Mouse (Mus musculus) embryonic fibroblast, embryonic 13.5 days (primary cell): ENCODE measurements around the gene Hsd17b3. TPM values are rescaled to one million over a fixed set of nuclear protein-coding genes. Genes with fewer than 3 reads are reported as not detected.

Source experiments
- H3K27ac ChIP-seq: 2 replicates; pipeline ENCODE4 v1.5.1; 2012; ENCODE audit warnings: low read length, control low read depth, inconsistent platforms; ENCODE audit not compliant: insufficient read depth
- H3K4me1 ChIP-seq: 2 replicates; pipeline ENCODE4 v1.6.1; 2011; ENCODE audit warnings: low read length; ENCODE audit not compliant: control insufficient read depth, insufficient read depth
- H3K4me3 ChIP-seq: 2 replicates; pipeline ENCODE4 v1.5.1; 2011; ENCODE audit warnings: mild to moderate bottlenecking, control low read depth, low read length; ENCODE audit not compliant: insufficient read depth
- CTCF ChIP-seq: IDR thresholded peaks from 2 replicates; pipeline ENCODE4 v1.5.1; 2011; ENCODE audit warnings: mild to moderate bottlenecking, control low read depth, low read length, moderate library complexity, borderline replicate concordance; ENCODE audit not compliant: insufficient read depth
- POLR2A ChIP-seq: IDR thresholded peaks from 2 replicates; pipeline ENCODE4 v1.6.1; 2011; ENCODE audit warnings: low read depth, mild to moderate bottlenecking, control low read depth, low read length, moderate library complexity
- polyA plus RNA-seq: library from polyadenylated mRNA; stranded (reverse); fragments of >200 nt; gene quantifications from 2 replicates; pipeline ENCODE4 v1.2.4, GENCODE M21; 2011; ENCODE audit warnings: low read depth; ENCODE audit not compliant: missing spikeins, insufficient read length

Hsd17b3 gene
- polyA plus RNA-seq, 1 experiment = not detected

DNA sequence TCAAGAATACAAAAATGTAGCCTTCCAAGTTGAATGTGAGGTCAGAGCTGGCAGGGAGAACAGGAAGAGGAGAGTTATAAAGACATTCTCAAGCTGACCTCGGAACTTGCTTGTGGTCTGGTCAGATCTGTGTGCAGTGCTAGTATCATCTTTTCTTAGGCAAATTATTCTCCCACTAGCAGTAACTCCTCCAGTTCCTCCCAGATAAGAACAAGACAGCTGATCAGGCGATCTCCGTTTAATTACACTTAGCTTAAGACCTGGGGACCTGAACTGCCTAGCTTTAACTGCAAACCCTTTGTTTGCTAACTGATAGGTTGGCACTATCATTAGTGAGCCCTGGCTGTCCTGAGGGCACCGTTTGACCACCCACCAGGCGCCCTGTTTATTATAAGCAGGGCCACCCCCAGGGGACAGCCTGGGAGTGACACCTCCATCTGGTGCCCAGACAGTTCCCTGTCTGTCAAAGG is 19.4 kb upstream of the Hsd17b3 start:
- H3K4me3 ChIP-seq = no peak overlapping the region
- H3K4me1 ChIP-seq = peaks cover 11% of the 10 kb centered on the region
- no peak overlapping the region for H3K27ac ChIP-seq
- TF ChIP-seq CTCF = no peak
- no peak for TF ChIP-seq POLR2A

DNA sequence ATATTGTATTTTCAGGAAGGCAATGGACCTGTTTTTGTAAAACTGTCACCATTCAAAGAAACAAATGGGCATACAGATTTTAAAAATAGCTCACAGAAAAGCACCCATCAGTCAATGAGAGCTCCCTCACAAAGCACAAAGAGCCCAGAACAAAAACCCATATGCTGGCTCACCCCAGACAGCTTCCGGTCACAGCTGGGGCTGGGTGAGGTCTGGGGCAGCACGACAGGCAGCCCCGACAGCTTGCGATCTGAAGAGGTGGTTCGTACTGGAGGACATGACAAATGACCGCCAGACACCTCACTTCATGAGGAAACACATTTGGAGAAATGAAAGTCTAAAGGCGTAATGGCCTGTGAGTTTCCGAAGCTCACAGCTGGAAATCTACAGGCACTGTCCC is 18.5 kb upstream of the Hsd17b3 start:
- H3K4me3 ChIP-seq = no peak overlapping the region
- no peak overlapping the region for H3K27ac ChIP-seq
- peaks cover 11% of the 10 kb centered on the region for H3K4me1 ChIP-seq
- TF ChIP-seq POLR2A = no peak
- TF ChIP-seq CTCF = no peak

- TF ChIP-seq POLR2A (no peak), CTCF (no peak)
- H3K27ac ChIP-seq = no peak overlapping the region
- H3K4me1 ChIP-seq = peaks cover 11% of the 10 kb centered on the region
- no peak overlapping the region for H3K4me3 ChIP-seq
These were observed 18.1 kb upstream of the Hsd17b3 start for GRCm38 (mm10) chr13:64107105-64107504.

DNA sequence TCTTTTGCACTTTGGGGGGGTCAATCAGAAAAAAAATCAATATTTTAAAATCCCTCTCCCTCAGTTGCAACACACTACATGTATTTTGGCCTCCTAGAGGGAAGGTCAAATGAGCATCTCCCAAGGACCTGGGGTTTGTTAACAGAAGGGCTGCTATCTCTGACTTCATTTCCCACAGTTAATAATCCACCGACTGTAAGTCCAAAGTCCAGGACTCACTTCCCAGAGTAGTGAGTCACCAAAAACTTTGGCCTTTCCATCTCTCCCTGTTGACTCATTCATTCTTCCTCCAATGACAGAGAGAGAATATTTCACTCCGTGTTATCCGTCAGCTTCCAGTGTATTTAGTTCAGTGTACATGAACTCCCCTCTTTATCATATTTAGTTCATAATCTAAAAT is 16.7 kb upstream of the Hsd17b3 start:
- Histone ChIP-seq H3K27ac (no peak overlapping the region), H3K4me3 (no peak overlapping the region), H3K4me1 (peaks cover 11% of the 10 kb centered on the region)
- no peak for TF ChIP-seq CTCF
- no peak for TF ChIP-seq POLR2A

- Histone ChIP-seq H3K27ac (no peak overlapping the region), H3K4me3 (no peak overlapping the region), H3K4me1 (no peaks in the 10 kb centered on the region)
- no peak for TF ChIP-seq POLR2A
These were observed 11.2 kb upstream of the Hsd17b3 start for GRCm38 (mm10) chr13:64100186-64100585.

DNA sequence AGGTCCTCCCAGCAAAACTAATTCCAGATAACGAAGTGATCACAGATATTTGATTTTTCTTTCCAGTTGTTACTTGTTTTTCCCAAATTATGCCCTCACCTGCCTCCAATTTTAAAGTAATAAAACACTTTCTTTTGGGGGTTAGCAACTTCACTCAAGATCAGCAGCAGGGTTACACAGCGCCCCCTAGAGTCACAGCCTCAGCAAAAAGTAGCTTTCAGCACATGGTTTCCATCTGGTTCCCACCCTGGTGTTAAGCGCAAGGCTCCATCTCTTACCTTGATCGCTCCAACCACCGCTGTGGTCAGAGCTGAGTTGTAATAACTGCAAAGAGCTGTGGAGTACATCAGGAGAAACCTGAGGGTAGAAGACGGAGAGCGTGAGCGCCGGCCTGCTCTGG is 10.0 kb upstream of the Hsd17b3 start:
- no peak overlapping the region for H3K27ac ChIP-seq

GRCm38 (mm10) chr13:64093341-64093740 is 4.3 kb upstream of the Hsd17b3 start:
- Histone ChIP-seq H3K4me1 (no peaks in the 10 kb centered on the region; the same call in 1 of the 2 replicates), H3K4me3 (no peak overlapping the region), H3K27ac (no peak overlapping the region)
- no peak for TF ChIP-seq POLR2A
- no peak for TF ChIP-seq CTCF

More for the DNA sequence above, 10.0 kb upstream of the Hsd17b3 start:
- TF ChIP-seq CTCF (peak; percentile 33; the same call in 1 of the 2 replicates), POLR2A (no peak)
- Histone ChIP-seq H3K4me1 (no peaks in the 10 kb centered on the region), H3K4me3 (no peak overlapping the region)

GRCm38 (mm10) chr13:64092752-64093151 is 3.7 kb upstream of the Hsd17b3 start:
- H3K4me3 ChIP-seq = no peak overlapping the region
- no peaks in the 10 kb centered on the region; the same call in 1 of the 2 replicates for H3K4me1 ChIP-seq
- TF ChIP-seq CTCF = no peak
- no peak for TF ChIP-seq POLR2A
- H3K27ac ChIP-seq = no peak overlapping the region

DNA sequence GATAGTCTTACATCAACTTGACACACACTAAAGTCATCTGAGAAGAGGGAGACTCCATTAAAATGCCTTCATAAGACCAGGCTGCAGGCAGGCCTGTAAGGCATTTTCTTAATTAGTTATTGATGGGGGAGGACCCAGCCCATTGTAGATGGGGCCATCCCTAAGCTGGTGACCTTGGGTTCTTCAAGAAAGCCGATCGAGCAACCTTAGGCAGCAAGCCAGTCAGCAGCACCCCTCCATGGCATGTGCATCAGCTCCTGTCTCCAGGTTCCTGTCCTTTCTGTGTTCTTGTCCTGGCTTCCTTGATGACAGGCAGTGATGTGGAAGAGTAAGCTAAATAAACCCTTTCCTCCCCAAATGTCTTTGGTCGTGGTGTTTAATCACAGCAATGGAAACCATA is 3.1 kb upstream of the Hsd17b3 start:
- Histone ChIP-seq H3K27ac (no peak overlapping the region), H3K4me1 (no peaks in the 10 kb centered on the region; the same call in 1 of the 2 replicates), H3K4me3 (no peak overlapping the region)
- TF ChIP-seq CTCF = no peak
- TF ChIP-seq POLR2A = no peak

- H3K4me3 ChIP-seq = no peak overlapping the region
- no peaks in the 10 kb centered on the region; the same call in 1 of the 2 replicates for H3K4me1 ChIP-seq
- TF ChIP-seq POLR2A (no peak), CTCF (no peak)
- H3K27ac ChIP-seq = no peak overlapping the region
These were observed 2.0 kb upstream of the Hsd17b3 start for GRCm38 (mm10) chr13:64091006-64091405.

GRCm38 (mm10) chr13:64090278-64090677 is 1.2 kb upstream of the Hsd17b3 start:
- no peak for TF ChIP-seq CTCF
- TF ChIP-seq POLR2A = no peak
- H3K4me3 ChIP-seq = no peak overlapping the region
- no peak overlapping the region for H3K27ac ChIP-seq
- H3K4me1 ChIP-seq = no peaks in the 10 kb centered on the region; the same call in 1 of the 2 replicates
